Mouse (Mus musculus) hindbrain, embryonic 11.5 days (tissue): ENCODE measurements around the gene Car6. TPM values are rescaled to one million over a fixed set of nuclear protein-coding genes. Genes with fewer than 3 reads are reported as not detected.
A peak's percentile ranks its signal among the peaks of the same experiment; 100 is the strongest.

Experiments
- ATAC-seq: fragments of 200-750 bp; cut with Nextera tagmentation; 2 replicates; pipeline ENCODE4 v1.8.0; 2017; ENCODE audit warnings: mild to moderate bottlenecking, moderate TSS enrichment, moderate library complexity; ENCODE audit not compliant: low FRiP score
- DNase-seq: peaks from one replicate; pipeline ENCODE4 v3.0.0-alpha.2; 2015; ENCODE audit warnings: low spot score
- H3K27ac ChIP-seq: fragments of 300-500 bp; sonication (generic); 2 replicates; pipeline ENCODE4 v1.5.1; 2014; ENCODE audit warnings: mild to moderate bottlenecking, low read depth, low read length
- H3K27me3 ChIP-seq: fragments of 300-500 bp; sonication (generic); 2 replicates; pipeline ENCODE4 v1.6.1; 2014; ENCODE audit warnings: mild to moderate bottlenecking, low read length, moderate library complexity, mixed read lengths; ENCODE audit not compliant: control insufficient read depth, insufficient read depth
- H3K36me3 ChIP-seq: fragments of 300-500 bp; sonication (generic); 2 replicates; pipeline ENCODE4 v1.6.1; 2014; ENCODE audit warnings: mild to moderate bottlenecking, low read length, moderate library complexity, mixed read lengths; ENCODE audit not compliant: control insufficient read depth, insufficient read depth
- H3K4me1 ChIP-seq: fragments of 300-500 bp; sonication (generic); replicated peaks from 2 replicates; pipeline ENCODE4 v1.6.1; 2014; ENCODE audit warnings: low read length, mixed read lengths; ENCODE audit not compliant: control insufficient read depth, insufficient read depth
- H3K4me2 ChIP-seq: fragments of 300-500 bp; sonication (generic); replicated peaks from 2 replicates; pipeline ENCODE4 v1.6.1; 2014; ENCODE audit warnings: mild to moderate bottlenecking, low read depth, low read length
- H3K4me3 ChIP-seq: fragments of 300-500 bp; sonication (generic); 2 replicates; pipeline ENCODE4 v1.5.1; 2014; ENCODE audit warnings: low read depth, low read length
- H3K9ac ChIP-seq: fragments of 300-500 bp; sonication (generic); 2 replicates; pipeline ENCODE4 v1.6.1; 2014; ENCODE audit warnings: low read depth, low read length
- H3K9me3 ChIP-seq: fragments of 300-500 bp; sonication (generic); 2 replicates; pipeline ENCODE4 v1.6.1; 2016; ENCODE audit warnings: low read length; ENCODE audit not compliant: control insufficient read depth
- WGBS: fragments of 180-500 bp; shearing (Covaris S2); extraction: QIAGEN DNeasy Blood & Tissue Kit; methylation state at CpG from one replicate; pipeline ENCODE4 v1.1.7; 2014; 5-methylcytosine and 5-hydroxymethylcytosine counted together
- polyA plus RNA-seq: library from polyadenylated mRNA; unstranded; fragments of >200 nt; fragmentation: Nextera tagmentation; extraction: Ambion mirVana; gene quantifications from 2 replicates; pipeline ENCODE4 v1.2.1, GENCODE M21; 2014

The Car6 gene
- polyA plus RNA-seq, 1 experiment from 2014 or later: not detected

GRCm38 (mm10) chr4:150188236-150188635 is 12.9 kb downstream of the Car6 start:
- 47% methylated on average over 11 of the region's 11 CpGs for WGBS
- H3K9ac ChIP-seq: no peak overlapping the region
- H3K27ac ChIP-seq: no peak overlapping the region
- ATAC-seq (no peak), DNase-seq (no peak)
- no peaks in the 10 kb centered on the region for H3K36me3 ChIP-seq
- no peaks in the 10 kb centered on the region for H3K27me3 ChIP-seq
- no peak overlapping the region for H3K4me2 ChIP-seq
- no peaks in the 10 kb centered on the region for H3K4me1 ChIP-seq
- H3K9me3 ChIP-seq: no peaks in the 10 kb centered on the region
- no peak overlapping the region for H3K4me3 ChIP-seq

GRCm38 (mm10) chr4:150181304-150181703 is 19.8 kb downstream of the Car6 start:
- Histone ChIP-seq H3K9me3 (no peaks in the 10 kb centered on the region), H3K4me2 (no peak overlapping the region), H3K9ac (no peak overlapping the region), H3K36me3 (no peaks in the 10 kb centered on the region), H3K27ac (no peak overlapping the region), H3K4me3 (no peak overlapping the region), H3K4me1 (no peaks in the 10 kb centered on the region), H3K27me3 (no peaks in the 10 kb centered on the region)
- WGBS: 90% methylated on average over 7 of the region's 7 CpGs
- ATAC-seq (no peak), DNase-seq (no peak)

GRCm38 (mm10) chr4:150178131-150178530 is 23.0 kb downstream of the Car6 start:
- Histone ChIP-seq H3K9me3 (no peaks in the 10 kb centered on the region), H3K27me3 (no peaks in the 10 kb centered on the region), H3K4me1 (no peaks in the 10 kb centered on the region), H3K4me3 (no peak overlapping the region), H3K9ac (no peak overlapping the region), H3K36me3 (no peaks in the 10 kb centered on the region), H3K4me2 (no peak overlapping the region), H3K27ac (no peak overlapping the region)
- ATAC-seq: no peak
- WGBS: 46% methylated on average over 4 of the region's 4 CpGs
- DNase-seq: no peak

- Histone ChIP-seq H3K9me3 (no peaks in the 10 kb centered on the region), H3K4me1 (no peaks in the 10 kb centered on the region), H3K9ac (no peak overlapping the region), H3K27ac (no peak overlapping the region), H3K4me2 (no peak overlapping the region), H3K36me3 (no peaks in the 10 kb centered on the region), H3K4me3 (no peak overlapping the region), H3K27me3 (no peaks in the 10 kb centered on the region)
- ATAC-seq: no peak
- 71% methylated on average over 8 of the region's 8 CpGs for WGBS
- DNase-seq: no peak
These were observed 24.0 kb downstream of the Car6 start for GRCm38 (mm10) chr4:150177122-150177521.

GRCm38 (mm10) chr4:150176535-150176934 is 24.6 kb downstream of the Car6 start:
- ATAC-seq (no peak), DNase-seq (peak; percentile 81)
- no peaks in the 10 kb centered on the region for H3K27me3 ChIP-seq
- WGBS: 3% methylated on average over 7 of the region's 7 CpGs
- H3K9ac ChIP-seq: no peak overlapping the region
- H3K27ac ChIP-seq: no peak overlapping the region
- H3K9me3 ChIP-seq: no peaks in the 10 kb centered on the region
- no peak overlapping the region for H3K4me2 ChIP-seq
- no peak overlapping the region for H3K4me3 ChIP-seq
- H3K36me3 ChIP-seq: no peaks in the 10 kb centered on the region
- H3K4me1 ChIP-seq: no peaks in the 10 kb centered on the region

GRCm38 (mm10) chr4:150174027-150174426 is 27.1 kb downstream of the Car6 start:
- ATAC-seq: no peak

GRCm38 (mm10) chr4:150173281-150173680 is 27.9 kb downstream of the Car6 start:
- H3K4me3 ChIP-seq: no peak overlapping the region
- WGBS: 59% methylated on average over 10 of the region's 10 CpGs
- no peak overlapping the region for H3K4me2 ChIP-seq
- no peaks in the 10 kb centered on the region for H3K4me1 ChIP-seq
- H3K36me3 ChIP-seq: no peaks in the 10 kb centered on the region
- DNase-seq (peak; percentile 54), ATAC-seq (no peak)
- H3K27me3 ChIP-seq: no peaks in the 10 kb centered on the region
- no peak overlapping the region for H3K9ac ChIP-seq
- no peaks in the 10 kb centered on the region for H3K9me3 ChIP-seq
- no peak overlapping the region for H3K27ac ChIP-seq

More at GRCm38 (mm10) chr4:150174027-150174426, 27.1 kb downstream of the Car6 start:
- Histone ChIP-seq H3K4me2 (no peak overlapping the region), H3K36me3 (no peaks in the 10 kb centered on the region), H3K27ac (no peak overlapping the region), H3K9ac (no peak overlapping the region), H3K4me3 (no peak overlapping the region), H3K9me3 (no peaks in the 10 kb centered on the region), H3K27me3 (no peaks in the 10 kb centered on the region), H3K4me1 (no peaks in the 10 kb centered on the region)
- no peak for DNase-seq
- WGBS: 91% methylated on average over 14 of the region's 14 CpGs

- no peak overlapping the region for H3K4me3 ChIP-seq
- H3K9ac ChIP-seq: no peak overlapping the region
- DNase-seq (no peak), ATAC-seq (no peak)
- H3K4me2 ChIP-seq: no peak overlapping the region
- H3K27me3 ChIP-seq: no peaks in the 10 kb centered on the region
- H3K9me3 ChIP-seq: no peaks in the 10 kb centered on the region
- H3K27ac ChIP-seq: no peak overlapping the region
- H3K4me1 ChIP-seq: no peaks in the 10 kb centered on the region
- H3K36me3 ChIP-seq: no peaks in the 10 kb centered on the region
- WGBS: 82% methylated on average over 8 of the region's 8 CpGs
These were observed 29.0 kb downstream of the Car6 start for GRCm38 (mm10) chr4:150172107-150172506.

GRCm38 (mm10) chr4:150168406-150168805 is 32.7 kb downstream of the Car6 start:
- Histone ChIP-seq H3K9ac (no peak overlapping the region), H3K4me3 (no peak overlapping the region), H3K9me3 (no peaks in the 10 kb centered on the region), H3K4me2 (no peak overlapping the region), H3K4me1 (no peaks in the 10 kb centered on the region), H3K27me3 (no peaks in the 10 kb centered on the region), H3K36me3 (no peaks in the 10 kb centered on the region), H3K27ac (no peak overlapping the region)
- ATAC-seq: no peak
- 77% methylated on average over 10 of the region's 10 CpGs for WGBS
- DNase-seq: no peak
